13 mouse cellular contexts compared by ENCODE assay signal in the genomic region with DNA sequence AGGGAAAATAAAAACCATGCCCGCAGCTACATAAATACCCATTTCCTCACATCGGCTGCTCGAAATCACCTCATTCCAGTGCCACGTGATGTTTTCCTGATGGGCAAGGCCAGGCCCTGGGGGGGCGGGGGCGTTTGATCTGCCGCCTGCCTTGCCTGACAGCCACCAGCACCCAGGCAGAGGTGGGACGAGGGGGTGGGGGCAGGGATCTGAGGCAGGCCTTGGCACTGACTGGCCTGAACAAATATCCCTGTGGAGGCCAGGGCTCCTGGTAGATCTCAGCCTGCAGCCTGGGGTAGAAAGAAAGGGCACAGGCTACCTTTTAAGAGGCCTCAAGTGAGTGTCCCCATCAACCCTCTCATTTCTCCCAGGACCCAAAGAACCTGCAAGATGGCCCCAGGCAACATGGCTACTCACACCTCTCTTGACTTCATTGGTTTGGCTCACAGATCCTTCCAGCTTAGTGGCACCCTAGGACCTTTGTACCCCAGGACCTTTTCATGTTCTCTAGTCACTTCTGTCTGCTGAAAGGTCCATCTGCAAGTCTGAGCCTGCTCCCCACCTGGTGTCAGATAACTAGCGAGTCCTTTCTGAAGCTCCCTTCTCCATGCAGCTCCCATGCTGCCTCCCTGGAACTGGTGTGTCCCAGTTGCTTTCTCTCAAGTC.
DNase-seq lines count a peak whose midpoint lies in the region; ATAC-seq and TF ChIP-seq lines count a peak whose summit lies in the region.
"Had no signal": no experiment of that assay in that cellular context is flagged by ENCODE, and none has a peak within 500 bp of the region (broad histone marks: within the 10 kb centered on the region; RNA-seq: fewer than 3 reads in every experiment).

No protein-coding gene starts in this region.

- H3K9ac ChIP-seq in hindbrain, embryonic 12.5 days, result no peak overlapping the region
- no peak overlapping the region for H3K9ac ChIP-seq in midbrain, postnatal 0 days (replicated peaks; ENCODE audit: low read length, poor library complexity, severe bottlenecking)
- H3K9ac ChIP-seq in stomach, embryonic 16.5 days (ENCODE audit: low read length), result no peak overlapping the region
- H3K9ac ChIP-seq: forebrain, embryonic 15.5 days had no signal

- H3K9me3 ChIP-seq in hindbrain, embryonic 10.5 days, result no peaks in the 10 kb centered on the region
- no peaks in the 10 kb centered on the region for H3K9me3 ChIP-seq in hindbrain, embryonic 12.5 days (replicated peaks)
- no peaks in the 10 kb centered on the region for H3K9me3 ChIP-seq in midbrain, embryonic 10.5 days (replicated peaks)
- H3K9me3 ChIP-seq in midbrain, postnatal 0 days (ENCODE audit: low read length), result no peaks in the 10 kb centered on the region
- no peaks in the 10 kb centered on the region for H3K9me3 ChIP-seq in stomach, embryonic 16.5 days (replicated peaks; ENCODE audit: control insufficient read depth, low read length)
- H3K9me3 ChIP-seq: forebrain, embryonic 15.5 days had no signal

- peaks cover 5% of the 10 kb centered on the region; the same call in 1 of the 2 replicates for H3K27me3 ChIP-seq in hindbrain, embryonic 10.5 days (ENCODE audit: insufficient read depth, poor library complexity, severe bottlenecking)
- H3K27me3 ChIP-seq in hindbrain, embryonic 12.5 days, result no peaks in the 10 kb centered on the region; the same call in 1 of the 2 replicates
- H3K27me3 ChIP-seq in midbrain, embryonic 10.5 days (ENCODE audit: low read depth, poor library complexity, severe bottlenecking), result peaks cover 22% of the 10 kb centered on the region
- no peaks in the 10 kb centered on the region for H3K27me3 ChIP-seq in midbrain, postnatal 0 days (ENCODE audit: insufficient read depth, low read length)
- H3K27me3 ChIP-seq in stomach, embryonic 16.5 days (ENCODE audit: control insufficient read depth, insufficient read depth, low read length), result no peaks in the 10 kb centered on the region
- H3K27me3 ChIP-seq: forebrain, embryonic 15.5 days had no signal

- 62% methylated on average over 9 of the region's 9 CpGs for WGBS in hindbrain, embryonic 10.5 days
- 49% methylated on average over 9 of the region's 9 CpGs for WGBS in hindbrain, embryonic 12.5 days
- WGBS in midbrain, embryonic 10.5 days, result 73% methylated on average over 9 of the region's 9 CpGs
- 61% methylated on average over 9 of the region's 9 CpGs for WGBS in midbrain, postnatal 0 days
- 46% methylated on average over 9 of the region's 9 CpGs for WGBS in stomach, embryonic 16.5 days

- H3K4me2 ChIP-seq in hindbrain, embryonic 12.5 days (replicated peaks), result no peak overlapping the region
- no peak overlapping the region for H3K4me2 ChIP-seq in midbrain, postnatal 0 days (ENCODE audit: low read depth, low read length, poor library complexity, severe bottlenecking)
- H3K4me2 ChIP-seq in stomach, embryonic 16.5 days (ENCODE audit: low read depth, low read length), result no peak overlapping the region
- H3K4me2 ChIP-seq: forebrain, embryonic 15.5 days had no signal

- no peak for ATAC-seq in hindbrain, embryonic 12.5 days (ENCODE audit: low FRiP score)
- ATAC-seq in midbrain, postnatal 0 days (ENCODE audit: low FRiP score), result no peak
- ATAC-seq in stomach, embryonic 16.5 days (ENCODE audit: insufficient read depth, low FRiP score), result no peak; the same call in 1 of the 2 replicates
- ATAC-seq: forebrain, embryonic 15.5 days; intestine, postnatal 0 days had no signal

- no peak for TF ChIP-seq CTCF in midbrain, postnatal 0 days (IDR thresholded peaks at IDR 0.05)

- H3K36me3 ChIP-seq in hindbrain, embryonic 10.5 days, result no peaks in the 10 kb centered on the region
- no peaks in the 10 kb centered on the region for H3K36me3 ChIP-seq in hindbrain, embryonic 12.5 days
- H3K36me3 ChIP-seq in midbrain, embryonic 10.5 days, result no peaks in the 10 kb centered on the region
- no peaks in the 10 kb centered on the region for H3K36me3 ChIP-seq in midbrain, postnatal 0 days (ENCODE audit: insufficient read depth, low read length)
- no peaks in the 10 kb centered on the region for H3K36me3 ChIP-seq in stomach, embryonic 16.5 days (ENCODE audit: control insufficient read depth, insufficient read depth, low read length)
- H3K36me3 ChIP-seq: forebrain, embryonic 15.5 days had no signal

- H3K4me3 ChIP-seq in hindbrain, embryonic 10.5 days, result no peak overlapping the region
- H3K4me3 ChIP-seq in hindbrain, embryonic 12.5 days, result no peak overlapping the region
- no peak overlapping the region for H3K4me3 ChIP-seq in midbrain, embryonic 10.5 days
- H3K4me3 ChIP-seq in midbrain, postnatal 0 days (ENCODE audit: low read depth, low read length), result no peak overlapping the region
- H3K4me3 ChIP-seq in stomach, embryonic 16.5 days (replicated peaks; ENCODE audit: low read length), result no peak overlapping the region
- H3K4me3 ChIP-seq: forebrain, embryonic 15.5 days had no signal

- H3K27ac ChIP-seq in hindbrain, embryonic 10.5 days, result peak overlapping the region; percentile 69
- H3K27ac ChIP-seq in hindbrain, embryonic 12.5 days, result no peak overlapping the region
- 0 out of 2 replicates have a peak overlapping the region, but pooled peaks have one; percentile 38 for H3K27ac ChIP-seq in midbrain, embryonic 10.5 days (replicated peaks)
- no peak overlapping the region for H3K27ac ChIP-seq in midbrain, postnatal 0 days (ENCODE audit: low read depth, low read length)
- peak overlapping the region; percentile 81 for H3K27ac ChIP-seq in stomach, embryonic 16.5 days (ENCODE audit: low read length)
- H3K27ac ChIP-seq: forebrain, embryonic 15.5 days had no signal

- peaks cover 32% of the 10 kb centered on the region for H3K4me1 ChIP-seq in hindbrain, embryonic 10.5 days (replicated peaks)
- H3K4me1 ChIP-seq in hindbrain, embryonic 12.5 days, result peaks cover 20% of the 10 kb centered on the region
- H3K4me1 ChIP-seq in midbrain, embryonic 10.5 days, result peaks cover 29% of the 10 kb centered on the region
- no peaks in the 10 kb centered on the region for H3K4me1 ChIP-seq in midbrain, postnatal 0 days (ENCODE audit: insufficient read depth, low read length)
- H3K4me1 ChIP-seq in stomach, embryonic 16.5 days (ENCODE audit: control insufficient read depth, insufficient read depth, low read length), result peaks cover 28% of the 10 kb centered on the region

- DNase-seq in adrenal gland, adult 2 months, result peak; percentile 37
- no peak for DNase-seq in adrenal gland, adult 8-10 months
- DNase-seq in hindbrain, embryonic 10.5 days (ENCODE audit: low spot score), result peak; percentile 36
- no peak for DNase-seq in midbrain, embryonic 10.5 days (ENCODE audit: low spot score)
- DNase-seq in midbrain, postnatal 0 days (ENCODE audit: low spot score), result no peak
- no peak for DNase-seq in cerebellum, adult 8-10 months
- DNase-seq: cerebellum, adult 11-12 months; gastrocnemius, postnatal 25 days; thymus, adult 18-20 months had no signal

Comparison
In these comparisons a context has a peak if more than half of its experiments do, and no peak if none do; other contexts are left out.
1. DNase-seq: peak in adrenal gland, adult 2 months (single experiment) and hindbrain, embryonic 10.5 days (single experiment); none in adrenal gland, adult 8-10 months (single experiment), midbrain, embryonic 10.5 days (single experiment), midbrain, postnatal 0 days (single experiment) and cerebellum, adult 8-10 months (single experiment).
2. H3K27ac ChIP-seq: peak in hindbrain, embryonic 10.5 days (single experiment), midbrain, embryonic 10.5 days (single experiment) and stomach, embryonic 16.5 days (single experiment); none in hindbrain, embryonic 12.5 days (single experiment) and midbrain, postnatal 0 days (single experiment).